Mouse (Mus musculus) bone marrow, adult 2 months (tissue): Measurements from ENCODE around the gene Bcl7c.

Experiments used
- CTCF ChIP-seq: fragments of 200-500 bp; IDR thresholded peaks from 2 replicates; pipeline ENCODE4 v1.5.1; 2011; ENCODE audit warnings: low read length, control low read depth; ENCODE audit not compliant: control insufficient read depth, insufficient read depth
- POLR2A ChIP-seq: fragments of 200-500 bp; IDR thresholded peaks from 2 replicates; pipeline ENCODE4 v1.6.1; 2011; ENCODE audit warnings: low read depth, mild to moderate bottlenecking, control low read depth, low read length, borderline replicate concordance; ENCODE audit not compliant: control insufficient read depth

DNA sequence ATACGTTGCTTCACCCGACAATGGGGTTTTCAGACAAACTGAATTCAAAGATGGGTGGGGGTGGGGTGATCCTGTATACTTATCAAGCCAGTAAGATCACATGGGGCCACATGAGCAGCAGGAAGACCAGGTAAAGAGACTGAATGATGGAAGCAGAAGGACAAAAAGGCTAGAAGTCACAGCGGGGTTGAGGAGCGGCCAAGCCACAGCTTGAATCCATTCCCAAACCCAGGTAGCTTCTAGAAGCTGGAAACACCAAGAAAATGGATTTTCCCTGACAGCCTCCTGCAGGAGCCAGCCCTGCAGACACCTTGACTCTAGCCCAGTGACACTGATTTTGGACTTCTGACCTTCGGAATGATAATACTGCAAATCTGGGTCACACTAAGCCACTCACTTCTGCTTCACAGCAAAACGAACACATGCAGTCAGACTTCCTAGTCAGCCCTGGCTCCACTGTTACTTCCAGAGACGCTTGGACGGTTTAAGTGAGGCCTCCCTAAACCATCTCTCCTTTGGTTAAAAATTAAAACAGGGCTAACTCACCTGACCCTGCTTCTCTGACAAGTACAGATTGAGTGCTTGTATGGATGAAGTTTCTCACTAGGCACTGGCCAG is 5.1 kb downstream of the Bcl7c start:
- TF ChIP-seq POLR2A (no peak), CTCF (no peak)
